Mouse (Mus musculus): Measurements from ENCODE around the gene Olfm3. TPM values are rescaled to one million over a fixed set of nuclear protein-coding genes. Genes with fewer than 3 reads are reported as not detected.

The Olfm3 gene
- total and polyA plus RNA-seq, 2 experiments from 2014 or later = 19.8 to 33.0 TPM

- WGBS = 80% methylated on average over 4 of the region's 4 CpGs
- no peak for TF ChIP-seq CTCF (IDR thresholded peaks at IDR 0.05)
- Histone ChIP-seq H3K4me1 (ENCODE audit: insufficient read depth, low read length) (no peaks in the 10 kb centered on the region), H3K27me3 (ENCODE audit: insufficient read depth, low read length) (no peaks in the 10 kb centered on the region), H3K9me3 (ENCODE audit: low read length) (no peaks in the 10 kb centered on the region), H3K27ac (ENCODE audit: low read depth, low read length) (no peak overlapping the region), H3K36me3 (ENCODE audit: insufficient read depth, low read length) (no peaks in the 10 kb centered on the region), H3K4me2 (ENCODE audit: low read depth, low read length, poor library complexity, severe bottlenecking) (no peak overlapping the region), H3K9ac (replicated peaks; ENCODE audit: low read length, poor library complexity, severe bottlenecking) (no peak overlapping the region), H3K4me3 (ENCODE audit: low read depth, low read length) (no peak overlapping the region)
- DNase-seq (ENCODE audit: low spot score) (peak; percentile 10), ATAC-seq (ENCODE audit: low FRiP score) (no peak)
Measured at GRCm38 (mm10) chr3:114929605-114930004, 25.7 kb downstream of the Olfm3 start.

DNA sequence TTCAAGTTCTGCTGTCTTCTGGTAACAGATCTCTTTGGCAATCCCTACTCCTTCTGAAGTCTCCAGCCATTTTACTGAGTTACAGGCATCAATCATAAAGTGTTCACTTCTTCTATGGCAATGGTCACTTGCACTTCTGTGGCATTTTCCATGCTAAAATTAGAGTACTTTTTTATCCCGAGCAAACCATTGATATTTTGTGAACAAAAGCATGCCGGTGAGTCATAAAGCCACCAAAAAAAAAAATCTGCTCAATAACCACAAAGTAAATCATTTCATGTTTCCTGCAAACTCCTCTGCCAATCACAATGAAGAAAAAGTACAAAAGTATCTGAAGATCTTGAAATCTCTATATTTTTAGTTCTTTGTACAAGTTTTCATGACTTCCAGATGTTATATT lies 26.5 kb downstream of the Olfm3 start:
- Histone ChIP-seq H3K27ac (ENCODE audit: low read depth, low read length) (no peak overlapping the region), H3K4me3 (ENCODE audit: low read depth, low read length) (no peak overlapping the region), H3K9ac (replicated peaks; ENCODE audit: low read length, poor library complexity, severe bottlenecking) (no peak overlapping the region), H3K9me3 (ENCODE audit: low read length) (no peaks in the 10 kb centered on the region), H3K4me2 (ENCODE audit: low read depth, low read length, poor library complexity, severe bottlenecking) (no peak overlapping the region), H3K27me3 (ENCODE audit: insufficient read depth, low read length) (no peaks in the 10 kb centered on the region), H3K4me1 (ENCODE audit: insufficient read depth, low read length) (no peaks in the 10 kb centered on the region), H3K36me3 (ENCODE audit: insufficient read depth, low read length) (no peaks in the 10 kb centered on the region)
- ATAC-seq (ENCODE audit: low FRiP score) = no peak
- 89% methylated on average over 2 of the region's 2 CpGs for WGBS
- TF ChIP-seq CTCF (IDR thresholded peaks at IDR 0.05) = no peak
- DNase-seq (ENCODE audit: low spot score) = no peak

DNA sequence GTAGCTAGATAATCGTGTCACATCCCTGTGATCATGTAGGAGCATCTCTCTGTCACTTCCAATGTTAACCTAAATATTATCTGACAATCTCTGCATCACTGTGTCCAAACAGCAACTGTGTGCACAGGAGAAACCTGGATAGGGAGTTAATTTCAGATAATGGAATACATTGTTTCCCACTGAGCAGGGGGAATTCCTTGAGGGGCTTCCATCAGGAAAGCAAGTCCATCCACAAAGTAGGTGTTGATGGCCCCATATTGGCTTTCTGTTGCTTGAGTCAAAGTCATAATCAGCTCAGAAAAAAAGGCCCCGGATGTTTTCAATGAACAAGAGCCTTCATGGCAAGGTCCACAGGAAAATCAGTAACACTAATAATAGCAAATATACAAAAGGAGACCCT lies 26.9 kb downstream of the Olfm3 start:
- 82% methylated on average over 2 of the region's 2 CpGs for WGBS

DNA sequence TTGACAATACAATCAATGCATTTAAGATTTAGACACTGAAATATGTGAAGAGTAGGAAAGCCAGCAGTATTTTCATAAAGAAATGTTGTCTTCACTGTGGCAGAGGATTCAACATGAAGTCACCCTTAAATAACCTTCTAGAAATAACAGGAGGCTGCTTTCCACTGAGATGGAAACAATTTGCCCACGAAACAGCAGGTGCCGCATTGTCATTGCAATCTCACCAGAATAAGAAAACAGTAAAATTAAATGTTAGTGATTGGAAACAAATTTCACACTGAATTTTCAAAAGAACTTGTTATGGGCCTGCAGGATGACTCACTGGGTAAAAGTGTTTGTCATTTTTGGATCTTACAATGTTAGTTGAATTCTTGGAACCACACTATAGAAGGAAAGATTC lies 29.0 kb downstream of the Olfm3 start:
- ATAC-seq (ENCODE audit: low FRiP score) (no peak), DNase-seq (ENCODE audit: low spot score) (no peak)
- no peaks in the 10 kb centered on the region for H3K4me1 ChIP-seq (ENCODE audit: insufficient read depth, low read length)
- no peaks in the 10 kb centered on the region for H3K36me3 ChIP-seq (ENCODE audit: insufficient read depth, low read length)
- H3K4me2 ChIP-seq (ENCODE audit: low read depth, low read length, poor library complexity, severe bottlenecking) = no peak overlapping the region
- H3K27me3 ChIP-seq (ENCODE audit: insufficient read depth, low read length) = no peaks in the 10 kb centered on the region
- H3K9ac ChIP-seq (replicated peaks; ENCODE audit: low read length, poor library complexity, severe bottlenecking) = no peak overlapping the region
- H3K27ac ChIP-seq (ENCODE audit: low read depth, low read length) = no peak overlapping the region
- H3K4me3 ChIP-seq (ENCODE audit: low read depth, low read length) = no peak overlapping the region
- no peaks in the 10 kb centered on the region for H3K9me3 ChIP-seq (ENCODE audit: low read length)
- 93% methylated on average over 2 of the region's 2 CpGs for WGBS
- TF ChIP-seq CTCF (IDR thresholded peaks at IDR 0.05) = no peak

More for the DNA sequence above, 26.9 kb downstream of the Olfm3 start:
- no peak overlapping the region for H3K4me2 ChIP-seq (ENCODE audit: low read depth, low read length, poor library complexity, severe bottlenecking)
- no peaks in the 10 kb centered on the region for H3K4me1 ChIP-seq (ENCODE audit: insufficient read depth, low read length)
- H3K36me3 ChIP-seq (ENCODE audit: insufficient read depth, low read length) = no peaks in the 10 kb centered on the region
- no peak for TF ChIP-seq CTCF (IDR thresholded peaks at IDR 0.05)
- no peak overlapping the region for H3K4me3 ChIP-seq (ENCODE audit: low read depth, low read length)
- H3K9me3 ChIP-seq (ENCODE audit: low read length) = no peaks in the 10 kb centered on the region
- H3K27me3 ChIP-seq (ENCODE audit: insufficient read depth, low read length) = no peaks in the 10 kb centered on the region
- no peak overlapping the region for H3K27ac ChIP-seq (ENCODE audit: low read depth, low read length)
- H3K9ac ChIP-seq (replicated peaks; ENCODE audit: low read length, poor library complexity, severe bottlenecking) = no peak overlapping the region
- no peak for ATAC-seq (ENCODE audit: low FRiP score)
- DNase-seq (ENCODE audit: low spot score) = peak; percentile 7

GRCm38 (mm10) chr3:114954904-114955303 lies 51.0 kb downstream of the Olfm3 start:
- Histone ChIP-seq H3K27ac (ENCODE audit: low read depth, low read length) (no peak overlapping the region), H3K36me3 (ENCODE audit: insufficient read depth, low read length) (no peaks in the 10 kb centered on the region), H3K9ac (replicated peaks; ENCODE audit: low read length, poor library complexity, severe bottlenecking) (no peak overlapping the region), H3K4me2 (ENCODE audit: low read depth, low read length, poor library complexity, severe bottlenecking) (no peak overlapping the region), H3K4me1 (ENCODE audit: insufficient read depth, low read length) (no peaks in the 10 kb centered on the region), H3K27me3 (ENCODE audit: insufficient read depth, low read length) (no peaks in the 10 kb centered on the region), H3K9me3 (ENCODE audit: low read length) (no peaks in the 10 kb centered on the region), H3K4me3 (ENCODE audit: low read depth, low read length) (no peak overlapping the region)
- no peak for TF ChIP-seq CTCF (IDR thresholded peaks at IDR 0.05)
- ATAC-seq (ENCODE audit: low FRiP score) (no peak), DNase-seq (ENCODE audit: low spot score) (no peak)

DNA sequence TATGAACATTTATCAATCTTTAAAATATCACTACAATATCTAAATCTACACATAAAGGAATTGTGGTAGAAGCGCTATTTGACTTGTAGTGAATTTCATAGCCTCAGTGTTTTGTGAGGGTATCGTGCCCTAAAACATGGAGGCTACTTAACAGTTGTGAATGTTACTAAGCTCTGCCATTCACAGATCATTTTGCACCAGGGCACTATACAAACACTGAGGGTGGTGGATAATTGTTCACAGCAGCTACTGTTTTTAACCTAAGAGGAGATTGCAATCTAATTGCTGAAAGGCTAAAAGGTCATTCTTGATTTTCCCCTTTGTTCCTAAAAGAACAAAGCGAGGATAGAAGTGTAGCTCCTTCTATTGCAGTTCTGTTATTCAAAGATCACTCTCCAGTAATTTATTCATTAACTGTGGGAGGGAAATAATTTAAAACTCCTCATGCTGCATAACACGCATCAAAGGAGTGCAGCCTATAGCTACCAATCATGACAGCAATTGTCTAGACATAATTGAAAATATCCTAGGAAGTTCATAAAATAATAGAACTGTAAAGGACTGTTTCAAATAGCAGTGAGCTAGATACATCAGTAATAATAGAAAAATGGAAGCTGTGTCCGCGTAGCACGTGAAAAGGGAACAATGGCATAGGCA lies 55.6 kb downstream of the Olfm3 start:
- no peak for DNase-seq (ENCODE audit: low spot score)
- no peak for TF ChIP-seq CTCF (IDR thresholded peaks at IDR 0.05)
- Histone ChIP-seq H3K4me3 (ENCODE audit: low read depth, low read length) (no peak overlapping the region), H3K9ac (replicated peaks; ENCODE audit: low read length, poor library complexity, severe bottlenecking) (no peak overlapping the region), H3K9me3 (ENCODE audit: low read length) (no peaks in the 10 kb centered on the region), H3K4me1 (ENCODE audit: insufficient read depth, low read length) (no peaks in the 10 kb centered on the region), H3K27ac (ENCODE audit: low read depth, low read length) (no peak overlapping the region), H3K4me2 (ENCODE audit: low read depth, low read length, poor library complexity, severe bottlenecking) (no peak overlapping the region), H3K27me3 (ENCODE audit: insufficient read depth, low read length) (no peaks in the 10 kb centered on the region), H3K36me3 (ENCODE audit: insufficient read depth, low read length) (no peaks in the 10 kb centered on the region)
- 45% methylated on average over 7 of the region's 7 CpGs for WGBS
- ATAC-seq (ENCODE audit: low FRiP score) = 0 out of 2 replicates have a peak, but pooled peaks have one; percentile 16
